Mouse (Mus musculus) intestine, embryonic 16.5 days (tissue): Measurements from ENCODE around the gene Tfip11. TPM values are rescaled to one million over a fixed set of nuclear protein-coding genes. Genes with fewer than 3 reads are reported as not detected.

Experiments used
- ATAC-seq: fragments of 200-750 bp; cut with Nextera tagmentation; 2 replicates; pipeline ENCODE4 v1.8.0; 2017; ENCODE audit warnings: moderate TSS enrichment, moderate library complexity
- H3K27ac ChIP-seq: fragments of 300-500 bp; sonication (generic); 2 replicates; pipeline ENCODE4 v1.5.1; 2014; ENCODE audit warnings: mild to moderate bottlenecking, low read length
- H3K27me3 ChIP-seq: fragments of 300-500 bp; sonication (generic); replicated peaks from 2 replicates; pipeline ENCODE4 v1.6.1; 2014; ENCODE audit warnings: low read length, control low read depth, mixed read lengths; ENCODE audit not compliant: control insufficient read depth, insufficient read depth
- H3K36me3 ChIP-seq: fragments of 300-500 bp; sonication (generic); 2 replicates; pipeline ENCODE4 v1.6.1; 2014; ENCODE audit warnings: low read length, control low read depth; ENCODE audit not compliant: control insufficient read depth, insufficient read depth
- H3K4me1 ChIP-seq: fragments of 300-500 bp; sonication (generic); 2 replicates; pipeline ENCODE4 v1.6.1; 2014; ENCODE audit warnings: low read length, control low read depth, mixed read lengths; ENCODE audit not compliant: control insufficient read depth, insufficient read depth
- H3K4me2 ChIP-seq: fragments of 300-500 bp; sonication (generic); 2 replicates; pipeline ENCODE4 v1.6.1; 2014; ENCODE audit warnings: low read depth, low read length, control low read depth
- H3K4me3 ChIP-seq: fragments of 300-500 bp; sonication (generic); 2 replicates; pipeline ENCODE4 v1.5.1; 2014; ENCODE audit warnings: mild to moderate bottlenecking, low read length
- H3K9ac ChIP-seq: fragments of 300-500 bp; sonication (generic); 2 replicates; pipeline ENCODE4 v1.6.1; 2014; ENCODE audit warnings: low read depth, low read length
- H3K9me3 ChIP-seq: fragments of 300-500 bp; sonication (generic); 2 replicates; pipeline ENCODE4 v1.6.1; 2016; ENCODE audit warnings: low read length, control low read depth; ENCODE audit not compliant: control insufficient read depth
- WGBS: fragments of 180-500 bp; shearing (Covaris S2); extraction: QIAGEN DNeasy Blood & Tissue Kit; methylation state at CpG from one replicate; pipeline ENCODE4 v1.1.7; 2014; 5-methylcytosine and 5-hydroxymethylcytosine counted together
- polyA plus RNA-seq: library from polyadenylated mRNA; unstranded; fragments of >200 nt; fragmentation: Nextera tagmentation; extraction: Ambion mirVana; gene quantifications from 2 replicates; pipeline ENCODE4 v1.2.1, GENCODE M21; 2015

Gene Tfip11
- polyA plus RNA-seq, 1 experiment from 2014 or later = 26.8 TPM

GRCm38 (mm10) chr5:112326446-112327009 is 370 bp downstream of the Tfip11 start:
- no peaks in the 10 kb centered on the region for H3K27me3 ChIP-seq
- peak overlapping the region; percentile 90 for H3K9ac ChIP-seq
- H3K27ac ChIP-seq = no peak overlapping the region
- H3K4me2 ChIP-seq = peak overlapping the region; percentile 70
- no peaks in the 10 kb centered on the region for H3K9me3 ChIP-seq
- peak; percentile 24; the same call in 1 of the 2 replicates for ATAC-seq
- H3K4me3 ChIP-seq = peak overlapping the region; percentile 94
- H3K36me3 ChIP-seq = peaks cover 6% of the 10 kb centered on the region
- under 1% methylated on average over 32 of the region's 33 CpGs for WGBS
- H3K4me1 ChIP-seq = peaks cover 9% of the 10 kb centered on the region; the same call in 1 of the 2 replicates

GRCm38 (mm10) chr5:112327854-112328253 is 1.7 kb downstream of the Tfip11 start:
- Histone ChIP-seq H3K4me1 (peaks cover 9% of the 10 kb centered on the region; the same call in 1 of the 2 replicates), H3K27ac (no peak overlapping the region), H3K27me3 (no peaks in the 10 kb centered on the region), H3K9ac (no peak overlapping the region), H3K9me3 (no peaks in the 10 kb centered on the region), H3K36me3 (peaks cover 16% of the 10 kb centered on the region), H3K4me3 (no peak overlapping the region), H3K4me2 (no peak overlapping the region)
- WGBS = 92% methylated on average over 15 of the region's 15 CpGs
- ATAC-seq = no peak

- WGBS = 93% methylated on average over 14 of the region's 14 CpGs
Observed at GRCm38 (mm10) chr5:112329805-112330564, 3.8 kb downstream of the Tfip11 start.

GRCm38 (mm10) chr5:112335473-112335872 is 9.3 kb downstream of the Tfip11 start:
- H3K4me1 ChIP-seq = no peaks in the 10 kb centered on the region
- WGBS = 11% methylated on average over 2 of the region's 2 CpGs

More at GRCm38 (mm10) chr5:112329805-112330564, 3.8 kb downstream of the Tfip11 start:
- no peak overlapping the region for H3K4me3 ChIP-seq
- no peak for ATAC-seq
- no peaks in the 10 kb centered on the region for H3K9me3 ChIP-seq
- H3K27me3 ChIP-seq = no peaks in the 10 kb centered on the region
- peaks cover 5% of the 10 kb centered on the region; the same call in 1 of the 2 replicates for H3K4me1 ChIP-seq
- no peak overlapping the region for H3K9ac ChIP-seq
- no peak overlapping the region for H3K27ac ChIP-seq
- peaks cover 33% of the 10 kb centered on the region for H3K36me3 ChIP-seq
- no peak overlapping the region for H3K4me2 ChIP-seq

GRCm38 (mm10) chr5:112337004-112337403 is 10.8 kb downstream of the Tfip11 start:
- no peaks in the 10 kb centered on the region for H3K9me3 ChIP-seq
- no peak for ATAC-seq
- no peak overlapping the region for H3K9ac ChIP-seq
- 93% methylated on average over 22 of the region's 22 CpGs for WGBS
- no peak overlapping the region for H3K4me3 ChIP-seq
- H3K4me2 ChIP-seq = no peak overlapping the region
- no peaks in the 10 kb centered on the region for H3K27me3 ChIP-seq
- peaks cover 7% of the 10 kb centered on the region for H3K4me1 ChIP-seq
- H3K27ac ChIP-seq = no peak overlapping the region
- H3K36me3 ChIP-seq = peaks cover 48% of the 10 kb centered on the region

More at GRCm38 (mm10) chr5:112335473-112335872, 9.3 kb downstream of the Tfip11 start:
- H3K9me3 ChIP-seq = no peaks in the 10 kb centered on the region
- no peaks in the 10 kb centered on the region for H3K27me3 ChIP-seq
- peak; percentile 52; the same call in 1 of the 2 replicates for ATAC-seq
- H3K9ac ChIP-seq = no peak overlapping the region
- no peak overlapping the region for H3K4me2 ChIP-seq
- H3K36me3 ChIP-seq = peaks cover 56% of the 10 kb centered on the region
- no peak overlapping the region for H3K4me3 ChIP-seq
- no peak overlapping the region for H3K27ac ChIP-seq

GRCm38 (mm10) chr5:112339215-112339614 is 13.1 kb downstream of the Tfip11 start:
- Histone ChIP-seq H3K27ac (no peak overlapping the region), H3K27me3 (no peaks in the 10 kb centered on the region), H3K9ac (no peak overlapping the region), H3K4me1 (peaks cover 16% of the 10 kb centered on the region), H3K9me3 (no peaks in the 10 kb centered on the region), H3K4me2 (no peak overlapping the region), H3K4me3 (no peak overlapping the region), H3K36me3 (peaks cover 34% of the 10 kb centered on the region)
- ATAC-seq = no peak
- WGBS = 58% methylated on average over 7 of the region's 7 CpGs

GRCm38 (mm10) chr5:112342463-112343204 is 16.5 kb downstream of the Tfip11 start, which contains the start of the genes Srrd and Hps4:
Srrd (minus strand) TSS chr5:112343040.
Hps4 (plus strand) TSS chr5:112343083.
- H3K9ac ChIP-seq = peak within 1 kb of the TSS; percentile 90
- H3K27me3 ChIP-seq = no peaks in the 10 kb centered on the region
- peaks cover 34% of the 10 kb centered on the region for H3K4me1 ChIP-seq
- peak; percentile 46 for ATAC-seq
- peaks cover 13% of the 10 kb centered on the region; the same call in 1 of the 2 replicates for H3K36me3 ChIP-seq
- no peaks in the 10 kb centered on the region for H3K9me3 ChIP-seq
- H3K4me3 ChIP-seq = peak within 1 kb of the TSS; percentile 94
- H3K27ac ChIP-seq = peak within 1 kb of the TSS; percentile 84
- peak within 1 kb of the TSS; percentile 83 for H3K4me2 ChIP-seq
- WGBS = 1% methylated on average over 59 of the region's 64 CpGs

- Histone ChIP-seq H3K9me3 (no peaks in the 10 kb centered on the region), H3K4me2 (peak overlapping the region; percentile 83), H3K9ac (peak overlapping the region; percentile 90), H3K4me3 (peak overlapping the region; percentile 94), H3K4me1 (peaks cover 34% of the 10 kb centered on the region), H3K27me3 (no peaks in the 10 kb centered on the region), H3K36me3 (peaks cover 9% of the 10 kb centered on the region; the same call in 1 of the 2 replicates), H3K27ac (peak overlapping the region; percentile 84)
- under 1% methylated on average over 24 of the region's 24 CpGs for WGBS
- ATAC-seq = peak; percentile 64
Observed at GRCm38 (mm10) chr5:112343205-112343595, 17.0 kb downstream of the Tfip11 start.
